Mouse (Mus musculus) stomach, embryonic 14.5 days (tissue): ENCODE measurements around the gene Lmod1. TPM values are rescaled to one million over a fixed set of nuclear protein-coding genes. Genes with fewer than 3 reads are reported as not detected.

Source experiments
- ATAC-seq: fragments of 200-750 bp; cut with Nextera tagmentation; 2 replicates; pipeline ENCODE4 v1.8.0; 2017; ENCODE audit warnings: low read depth, moderate TSS enrichment; ENCODE audit not compliant: insufficient number of reproducible peaks, insufficient read depth, low FRiP score
- H3K27ac ChIP-seq: fragments of 300-500 bp; sonication (generic); 2 replicates; pipeline ENCODE4 v1.5.1; 2014; ENCODE audit warnings: mild to moderate bottlenecking, low read length, moderate library complexity, mixed read lengths
- H3K27me3 ChIP-seq: fragments of 300-500 bp; sonication (generic); 2 replicates; pipeline ENCODE4 v1.6.1; 2014; ENCODE audit warnings: low read length, control low read depth, mixed read lengths; ENCODE audit not compliant: control insufficient read depth, insufficient read depth
- H3K36me3 ChIP-seq: fragments of 300-500 bp; sonication (generic); 2 replicates; pipeline ENCODE4 v1.6.1; 2014; ENCODE audit warnings: mild to moderate bottlenecking, control low read depth, low read length, moderate library complexity, mixed read lengths; ENCODE audit not compliant: control insufficient read depth, insufficient read depth
- H3K4me1 ChIP-seq: fragments of 300-500 bp; sonication (generic); 2 replicates; pipeline ENCODE4 v1.6.1; 2014; ENCODE audit warnings: low read length, control low read depth, mixed read lengths; ENCODE audit not compliant: control insufficient read depth, insufficient read depth
- H3K4me2 ChIP-seq: fragments of 300-500 bp; sonication (generic); replicated peaks from 2 replicates; pipeline ENCODE4 v1.6.1; 2014; ENCODE audit warnings: low read depth, low read length, control low read depth
- H3K4me3 ChIP-seq: fragments of 300-500 bp; sonication (generic); 2 replicates; pipeline ENCODE4 v1.5.1; 2014; ENCODE audit warnings: low read depth, low read length, control low read depth
- H3K9ac ChIP-seq: fragments of 300-500 bp; sonication (generic); replicated peaks from 2 replicates; pipeline ENCODE4 v1.6.1; 2014; ENCODE audit warnings: low read depth, mild to moderate bottlenecking, control low read depth, low read length, moderate library complexity, mixed read lengths
- H3K9me3 ChIP-seq: fragments of 300-500 bp; sonication (generic); 2 replicates; pipeline ENCODE4 v1.6.1; 2016; ENCODE audit warnings: low read depth, low read length, control low read depth; ENCODE audit not compliant: control insufficient read depth
- WGBS: fragments of 180-500 bp; shearing (Covaris S2); extraction: QIAGEN DNeasy Blood & Tissue Kit; methylation state at CpG from one replicate; pipeline ENCODE4 v1.1.7; 2014; 5-methylcytosine and 5-hydroxymethylcytosine counted together
- polyA plus RNA-seq: library from polyadenylated mRNA; unstranded; fragments of >200 nt; fragmentation: Nextera tagmentation; extraction: Ambion mirVana; gene quantifications from 2 replicates; pipeline ENCODE4 v1.2.1, GENCODE M21; 2014

Gene Lmod1
- 12.6 and 13.2 TPM in 2 replicates for polyA plus RNA-seq

DNA sequence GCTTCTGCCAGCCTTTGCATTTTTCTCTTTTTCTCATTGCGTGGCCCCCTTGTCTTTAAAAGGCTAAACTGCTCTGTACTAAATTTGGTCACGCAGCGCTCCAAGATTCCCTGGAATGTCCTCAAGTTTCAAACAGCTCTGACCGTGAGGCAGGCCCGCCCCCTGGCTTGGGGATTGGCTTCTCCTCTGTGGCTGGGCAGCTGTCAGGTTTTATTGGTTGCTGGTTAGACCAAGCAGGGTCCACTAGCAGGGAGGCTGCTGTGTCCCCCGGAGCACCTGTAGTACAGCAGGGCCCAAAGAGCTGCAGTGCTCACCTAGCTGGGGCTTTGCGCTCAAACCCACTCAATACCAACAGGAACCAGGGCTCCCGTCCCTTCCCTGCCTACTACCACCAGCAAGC lies at the start of gene Lmod1:
Gene Lmod1, plus strand, starts transcription at position 237 of the 400 bp plus-strand sequence.
- peak within 1 kb of the TSS; percentile 82 for H3K27ac ChIP-seq
- WGBS = 17% methylated on average over 8 of the region's 8 CpGs
- peak; percentile 76; the same call in 1 of the 2 replicates for ATAC-seq

DNA sequence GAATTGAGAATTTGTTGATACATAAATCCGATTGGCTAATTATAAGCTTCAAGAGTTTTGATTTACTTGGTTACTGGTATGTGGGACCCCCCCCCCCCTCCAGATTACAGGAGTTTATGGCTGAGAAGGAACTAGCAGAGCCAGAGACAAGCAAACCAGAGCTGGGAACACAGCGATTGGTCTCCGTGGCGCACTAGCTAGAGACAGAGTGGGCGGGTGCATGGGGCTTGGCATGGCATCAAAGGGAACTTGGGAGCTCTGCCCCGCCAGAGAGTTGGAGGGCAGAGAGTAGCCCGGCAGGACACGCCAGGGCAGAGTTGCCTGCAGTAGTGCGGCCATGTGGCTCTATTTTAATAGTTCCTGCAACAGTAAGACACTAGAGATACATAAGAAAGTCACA lies 44.0 kb upstream of the Lmod1 start:
- Histone ChIP-seq H3K4me2 (no peak overlapping the region), H3K27me3 (no peaks in the 10 kb centered on the region), H3K9ac (no peak overlapping the region), H3K27ac (no peak overlapping the region), H3K4me1 (no peaks in the 10 kb centered on the region), H3K9me3 (no peaks in the 10 kb centered on the region), H3K4me3 (no peak overlapping the region), H3K36me3 (peaks cover 17% of the 10 kb centered on the region)
- 76% methylated on average over 9 of the region's 9 CpGs for WGBS
- ATAC-seq = no peak

More for the DNA sequence above, at the start of gene Lmod1:
- no peaks in the 10 kb centered on the region for H3K36me3 ChIP-seq
- no peaks in the 10 kb centered on the region for H3K9me3 ChIP-seq
- peak within 1 kb of the TSS; percentile 10; the same call in 1 of the 2 replicates for H3K9ac ChIP-seq
- H3K27me3 ChIP-seq = no peaks in the 10 kb centered on the region
- peak within 1 kb of the TSS; percentile 24 for H3K4me3 ChIP-seq
- 0 out of 2 replicates have a peak, but pooled peaks cover 8% of the 10 kb centered on the region for H3K4me1 ChIP-seq
- H3K4me2 ChIP-seq = peak within 1 kb of the TSS; percentile 35

DNA sequence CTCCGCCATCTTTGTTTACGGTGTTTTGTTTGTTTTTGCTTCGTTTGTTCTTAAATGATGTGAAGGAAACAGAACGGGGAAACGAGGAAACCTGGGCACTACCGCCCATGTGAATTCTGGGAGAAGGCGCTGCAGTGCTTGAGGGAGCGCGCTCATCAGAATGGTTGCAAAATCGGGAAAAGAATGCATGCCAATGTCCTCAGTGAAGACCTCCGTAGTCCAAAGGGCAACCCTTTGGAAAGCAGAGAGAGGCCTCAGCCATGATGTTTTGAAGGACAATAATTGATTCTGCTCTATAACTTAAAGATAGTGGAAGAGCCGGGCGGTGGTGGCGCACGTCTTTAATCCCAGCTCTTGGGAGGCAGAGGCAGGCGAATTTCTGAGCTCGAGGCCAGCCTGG lies 42.8 kb upstream of the Lmod1 start:
- Histone ChIP-seq H3K9me3 (no peaks in the 10 kb centered on the region), H3K4me3 (no peak overlapping the region), H3K9ac (no peak overlapping the region), H3K27ac (no peak overlapping the region), H3K27me3 (no peaks in the 10 kb centered on the region), H3K4me2 (no peak overlapping the region), H3K36me3 (peaks cover 7% of the 10 kb centered on the region), H3K4me1 (no peaks in the 10 kb centered on the region)
- WGBS = 95% methylated on average over 17 of the region's 17 CpGs
- no peak for ATAC-seq

GRCm38 (mm10) chr1:135282536-135283286 lies 41.9 kb upstream of the Lmod1 start:
- peak overlapping the region; percentile 92 for H3K27ac ChIP-seq
- H3K4me3 ChIP-seq = peak overlapping the region; percentile 83
- peak overlapping the region; percentile 77 for H3K4me2 ChIP-seq
- no peaks in the 10 kb centered on the region for H3K4me1 ChIP-seq
- no peaks in the 10 kb centered on the region for H3K9me3 ChIP-seq
- peak overlapping the region; percentile 87 for H3K9ac ChIP-seq
- peaks cover 4% of the 10 kb centered on the region for H3K36me3 ChIP-seq
- 34% methylated on average over 13 of the region's 13 CpGs for WGBS
- ATAC-seq = no peak
- no peaks in the 10 kb centered on the region for H3K27me3 ChIP-seq

DNA sequence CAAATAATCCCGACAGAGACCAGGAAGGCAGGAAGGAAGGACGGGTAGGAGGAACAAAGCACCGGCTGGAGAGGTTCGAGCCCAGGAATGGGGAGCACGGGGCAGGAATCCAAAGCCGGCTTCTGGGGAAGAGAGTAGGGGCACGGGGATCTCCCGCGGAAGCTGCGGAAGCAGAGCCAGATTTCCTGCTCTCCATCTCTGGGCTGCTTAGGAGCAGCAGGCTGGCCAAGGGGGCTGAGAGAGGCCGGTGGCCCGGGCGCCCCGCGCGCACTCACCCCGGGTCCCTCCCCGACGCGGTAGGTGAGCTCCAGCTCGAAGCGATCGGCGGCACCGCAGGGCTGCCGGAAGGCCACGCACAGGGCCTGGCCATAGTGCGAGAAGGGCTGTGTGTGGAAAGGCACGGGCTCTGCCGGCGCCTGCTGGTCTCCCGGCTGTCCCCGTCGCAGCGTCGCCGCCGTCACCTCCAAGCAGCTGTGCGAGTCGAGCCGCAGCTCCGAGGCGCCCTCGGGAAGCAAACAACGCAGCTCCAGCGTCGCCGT lies 41.3 kb upstream of the Lmod1 start:
- peak; percentile 74 for ATAC-seq

DNA sequence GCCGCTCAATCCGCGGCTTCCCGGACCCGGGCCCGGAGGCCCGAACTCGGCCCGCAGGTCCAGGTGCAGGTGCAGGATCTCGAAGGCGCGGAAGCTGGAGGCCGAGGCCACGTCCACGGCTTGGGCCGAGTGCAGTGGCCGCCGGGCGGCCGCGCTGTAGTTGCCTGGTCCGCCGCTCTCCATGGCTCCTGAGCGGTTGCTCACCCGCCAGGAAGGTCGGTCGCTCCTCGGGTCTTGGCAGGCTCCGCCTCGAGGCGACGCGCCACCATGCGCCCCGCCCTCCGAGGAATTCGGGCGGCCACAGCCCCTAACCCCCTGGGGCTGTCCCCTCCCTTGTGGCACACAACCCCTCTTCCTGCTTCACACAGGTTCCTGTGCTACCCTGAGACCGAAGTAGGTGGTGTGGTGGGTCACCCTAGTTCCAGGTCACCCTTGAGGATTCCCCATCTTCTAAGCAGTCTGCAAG lies 40.7 kb upstream of the Lmod1 start, which contains the start of gene Rnpep:
Gene Rnpep, minus strand, starts transcription at position 259 of the 466 bp plus-strand sequence.
- peak; percentile 86 for ATAC-seq

More for the DNA sequence above, 41.3 kb upstream of the Lmod1 start:
- WGBS = under 1% methylated on average over 48 of the region's 48 CpGs
- Histone ChIP-seq H3K9me3 (no peaks in the 10 kb centered on the region), H3K36me3 (no peaks in the 10 kb centered on the region), H3K4me3 (peak overlapping the region; percentile 83), H3K4me1 (no peaks in the 10 kb centered on the region), H3K9ac (peak overlapping the region; percentile 87), H3K4me2 (peak overlapping the region; percentile 77), H3K27me3 (no peaks in the 10 kb centered on the region), H3K27ac (peak overlapping the region; percentile 92)

GRCm38 (mm10) chr1:135286311-135286710 lies 38.3 kb upstream of the Lmod1 start:
- Histone ChIP-seq H3K4me2 (no peak overlapping the region), H3K36me3 (no peaks in the 10 kb centered on the region), H3K27ac (no peak overlapping the region), H3K9me3 (no peaks in the 10 kb centered on the region), H3K27me3 (no peaks in the 10 kb centered on the region), H3K4me3 (no peak overlapping the region), H3K4me1 (no peaks in the 10 kb centered on the region), H3K9ac (no peak overlapping the region)
- no peak for ATAC-seq
- WGBS = 61% methylated on average over 2 of the region's 2 CpGs

More for the DNA sequence above, 40.7 kb upstream of the Lmod1 start, which contains the start of gene Rnpep:
- Histone ChIP-seq H3K4me1 (no peaks in the 10 kb centered on the region), H3K27me3 (no peaks in the 10 kb centered on the region), H3K9ac (peak within 1 kb of the TSS; percentile 87), H3K4me2 (peak within 1 kb of the TSS; percentile 77), H3K27ac (peak within 1 kb of the TSS; percentile 92), H3K9me3 (no peaks in the 10 kb centered on the region), H3K4me3 (peak within 1 kb of the TSS; percentile 83), H3K36me3 (no peaks in the 10 kb centered on the region)
- under 1% methylated on average over 39 of the region's 39 CpGs for WGBS

DNA sequence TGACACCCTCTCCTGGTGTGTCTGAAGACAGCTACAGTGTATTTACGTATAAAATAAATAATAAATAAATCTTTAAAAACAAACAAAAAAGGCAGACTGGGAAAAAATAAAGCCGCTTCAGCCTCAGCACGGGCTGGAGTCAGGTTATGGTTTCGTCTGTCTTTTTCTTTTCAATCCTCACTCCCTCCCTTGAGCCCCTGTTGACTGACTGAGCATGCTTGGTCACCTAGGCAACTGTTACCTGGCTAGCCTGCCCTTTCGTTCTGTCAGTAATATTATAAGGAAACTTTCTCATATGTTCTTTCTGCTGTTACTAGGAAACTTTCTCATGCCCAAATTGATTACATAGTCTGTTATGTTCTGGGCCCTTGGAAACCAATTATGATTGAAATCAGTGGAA lies 33.7 kb upstream of the Lmod1 start:
- Histone ChIP-seq H3K27me3 (no peaks in the 10 kb centered on the region), H3K4me3 (no peak overlapping the region), H3K9me3 (no peaks in the 10 kb centered on the region), H3K9ac (no peak overlapping the region), H3K36me3 (peaks cover 4% of the 10 kb centered on the region), H3K4me2 (no peak overlapping the region), H3K4me1 (no peaks in the 10 kb centered on the region), H3K27ac (no peak overlapping the region)
- no peak for ATAC-seq
- 74% methylated on average over 5 of the region's 5 CpGs for WGBS
